Mouse (Mus musculus) liver, embryonic 15.5 days (tissue): ENCODE results near the gene Lrrc61. TPM values are rescaled to one million over a fixed set of nuclear protein-coding genes. Genes with fewer than 3 reads are reported as not detected.

Experiments
- ATAC-seq: fragments of 200-750 bp; cut with Nextera tagmentation; 2 replicates; pipeline ENCODE4 v1.8.0; 2017; ENCODE audit warnings: moderate number of reproducible peaks, mild to moderate bottlenecking, moderate library complexity; ENCODE audit not compliant: insufficient read depth
- H3K27ac ChIP-seq: fragments of 300-500 bp; sonication (generic); replicated peaks from 2 replicates; pipeline ENCODE4 v1.5.1; 2015; ENCODE audit warnings: mild to moderate bottlenecking, inconsistent platforms
- H3K27me3 ChIP-seq: fragments of 300-500 bp; sonication (generic); 2 replicates; pipeline ENCODE4 v1.6.1; 2015; ENCODE audit warnings: mild to moderate bottlenecking, inconsistent platforms
- H3K36me3 ChIP-seq: fragments of 300-500 bp; sonication (generic); replicated peaks from 2 replicates; pipeline ENCODE4 v1.6.1; 2015; ENCODE audit warnings: moderate library complexity, mild to moderate bottlenecking, inconsistent platforms
- H3K4me1 ChIP-seq: fragments of 300-500 bp; sonication (generic); replicated peaks from 2 replicates; pipeline ENCODE4 v1.6.1; 2015; ENCODE audit warnings: inconsistent platforms
- H3K4me2 ChIP-seq: fragments of 300-500 bp; sonication (generic); 2 replicates; pipeline ENCODE4 v1.6.1; 2015; ENCODE audit warnings: moderate library complexity, mild to moderate bottlenecking, inconsistent platforms
- H3K4me3 ChIP-seq: fragments of 300-500 bp; sonication (generic); replicated peaks from 2 replicates; pipeline ENCODE4 v1.5.1; 2015; ENCODE audit warnings: mild to moderate bottlenecking, inconsistent platforms
- H3K9ac ChIP-seq: fragments of 300-500 bp; sonication (generic); 2 replicates; pipeline ENCODE4 v1.6.1; 2015; ENCODE audit warnings: moderate library complexity, mild to moderate bottlenecking, inconsistent platforms
- H3K9me3 ChIP-seq: fragments of 300-500 bp; sonication (generic); replicated peaks from 2 replicates; pipeline ENCODE4 v1.6.1; 2016; ENCODE audit warnings: inconsistent platforms
- WGBS: fragments of 180-500 bp; shearing (Covaris S2); methylation state at CpG from one replicate; pipeline ENCODE4 v1.1.7; 2015; ENCODE audit warnings: mixed read lengths; ENCODE audit not compliant: insufficient replicate concordance; 5-methylcytosine and 5-hydroxymethylcytosine counted together
- polyA plus RNA-seq: library from polyadenylated mRNA; unstranded; fragments of >200 nt; fragmentation: Nextera tagmentation; extraction: Ambion mirVana; gene quantifications from 2 replicates; pipeline ENCODE4 v1.2.1, GENCODE M21; 2015

Gene Lrrc61
- polyA plus RNA-seq, 1 experiment from 2014 or later: 2.0 TPM

GRCm38 (mm10) chr6:48594043-48594738, 39.6 kb downstream of the Lrrc61 start:
- Histone ChIP-seq H3K9ac (peak overlapping the region; percentile 56), H3K27ac (peak overlapping the region; percentile 71), H3K4me3 (peak overlapping the region; percentile 66), H3K4me2 (peak overlapping the region; percentile 76), H3K27me3 (no peaks in the 10 kb centered on the region), H3K36me3 (peaks cover 22% of the 10 kb centered on the region), H3K4me1 (peaks cover 24% of the 10 kb centered on the region), H3K9me3 (no peaks in the 10 kb centered on the region)
- ATAC-seq: peak; percentile 21
- WGBS: under 1% methylated on average over 41 of the region's 41 CpGs

GRCm38 (mm10) chr6:48595278-48595677, 40.7 kb downstream of the Lrrc61 start:
- no peak overlapping the region for H3K27ac ChIP-seq
- WGBS: 27% methylated on average over 1 of the region's 1 CpGs
- H3K9me3 ChIP-seq: no peaks in the 10 kb centered on the region
- no peaks in the 10 kb centered on the region for H3K27me3 ChIP-seq
- peak overlapping the region; percentile 66 for H3K4me3 ChIP-seq
- peaks cover 31% of the 10 kb centered on the region for H3K4me1 ChIP-seq
- ATAC-seq: no peak
- no peak overlapping the region for H3K9ac ChIP-seq
- H3K36me3 ChIP-seq: peaks cover 22% of the 10 kb centered on the region
- H3K4me2 ChIP-seq: peak overlapping the region; percentile 76

GRCm38 (mm10) chr6:48596545-48597232, 42.1 kb downstream of the Lrrc61 start:
- Histone ChIP-seq H3K4me2 (no peak overlapping the region), H3K4me1 (peaks cover 42% of the 10 kb centered on the region), H3K27ac (no peak overlapping the region), H3K4me3 (no peak overlapping the region), H3K36me3 (peaks cover 22% of the 10 kb centered on the region), H3K9ac (no peak overlapping the region), H3K9me3 (no peaks in the 10 kb centered on the region), H3K27me3 (no peaks in the 10 kb centered on the region)
- 86% methylated on average over 45 of the region's 45 CpGs for WGBS
- ATAC-seq: no peak

- no peak overlapping the region for H3K4me2 ChIP-seq
- no peak for ATAC-seq
- peaks cover 22% of the 10 kb centered on the region for H3K36me3 ChIP-seq
- no peaks in the 10 kb centered on the region for H3K9me3 ChIP-seq
- no peak overlapping the region for H3K9ac ChIP-seq
- H3K27me3 ChIP-seq: no peaks in the 10 kb centered on the region
- no peak overlapping the region for H3K4me3 ChIP-seq
- WGBS: 89% methylated on average over 27 of the region's 27 CpGs
- H3K27ac ChIP-seq: no peak overlapping the region
- peaks cover 46% of the 10 kb centered on the region for H3K4me1 ChIP-seq
Observed at GRCm38 (mm10) chr6:48597233-48597625, 42.6 kb downstream of the Lrrc61 start.

- WGBS: 64% methylated on average over 1 of the region's 1 CpGs
- no peak for ATAC-seq
- Histone ChIP-seq H3K4me2 (0 out of 2 replicates have a peak overlapping the region, but pooled peaks have one; percentile 90), H3K4me1 (peaks cover 33% of the 10 kb centered on the region), H3K27ac (no peak overlapping the region), H3K9ac (no peak overlapping the region), H3K4me3 (no peak overlapping the region), H3K36me3 (peaks cover 22% of the 10 kb centered on the region), H3K27me3 (no peaks in the 10 kb centered on the region), H3K9me3 (no peaks in the 10 kb centered on the region)
Observed at GRCm38 (mm10) chr6:48600594-48600993, 46.0 kb downstream of the Lrrc61 start.

- Histone ChIP-seq H3K27ac (peak within 1 kb of the TSS; percentile 80), H3K9ac (peak within 1 kb of the TSS; percentile 65), H3K4me3 (peak within 1 kb of the TSS; percentile 70), H3K9me3 (no peaks in the 10 kb centered on the region), H3K4me2 (peak within 1 kb of the TSS; percentile 90), H3K27me3 (no peaks in the 10 kb centered on the region), H3K36me3 (peaks cover 16% of the 10 kb centered on the region), H3K4me1 (peaks cover 33% of the 10 kb centered on the region)
- 5% methylated on average over 42 of the region's 42 CpGs for WGBS
- ATAC-seq: peak; percentile 98
Observed at GRCm38 (mm10) chr6:48601271-48602079, 46.9 kb downstream of the Lrrc61 start, which contains the start of gene Zfp775. Gene Zfp775, plus strand, starts transcription at chr6:48602063.

- H3K27me3 ChIP-seq: no peaks in the 10 kb centered on the region
- H3K4me2 ChIP-seq: peak overlapping the region; percentile 90
- WGBS: 1% methylated on average over 28 of the region's 28 CpGs
- H3K9me3 ChIP-seq: no peaks in the 10 kb centered on the region
- peak overlapping the region; percentile 70 for H3K4me3 ChIP-seq
- peaks cover 33% of the 10 kb centered on the region for H3K4me1 ChIP-seq
- peak overlapping the region; percentile 80 for H3K27ac ChIP-seq
- ATAC-seq: peak; percentile 66
- peak overlapping the region; percentile 65 for H3K9ac ChIP-seq
- H3K36me3 ChIP-seq: peaks cover 9% of the 10 kb centered on the region
Observed at GRCm38 (mm10) chr6:48602080-48602741, 47.6 kb downstream of the Lrrc61 start.

- H3K4me2 ChIP-seq: no peak overlapping the region
- H3K9me3 ChIP-seq: no peaks in the 10 kb centered on the region
- H3K9ac ChIP-seq: no peak overlapping the region
- peaks cover 3% of the 10 kb centered on the region; the same call in 1 of the 2 replicates for H3K4me1 ChIP-seq
- H3K27me3 ChIP-seq: no peaks in the 10 kb centered on the region
- H3K27ac ChIP-seq: no peak overlapping the region
- no peak for ATAC-seq
- no peak overlapping the region for H3K4me3 ChIP-seq
- WGBS: 60% methylated on average over 2 of the region's 2 CpGs
- no peaks in the 10 kb centered on the region for H3K36me3 ChIP-seq
Observed at GRCm38 (mm10) chr6:48608124-48608523, 53.5 kb downstream of the Lrrc61 start.

GRCm38 (mm10) chr6:48609512-48609911, 54.9 kb downstream of the Lrrc61 start:
- no peaks in the 10 kb centered on the region for H3K9me3 ChIP-seq
- H3K4me3 ChIP-seq: no peak overlapping the region
- H3K36me3 ChIP-seq: no peaks in the 10 kb centered on the region
- peaks cover 3% of the 10 kb centered on the region; the same call in 1 of the 2 replicates for H3K4me1 ChIP-seq
- H3K27ac ChIP-seq: no peak overlapping the region
- WGBS: 31% methylated on average over 6 of the region's 7 CpGs
- peak; percentile 22 for ATAC-seq
- H3K27me3 ChIP-seq: no peaks in the 10 kb centered on the region
- H3K9ac ChIP-seq: no peak overlapping the region
- no peak overlapping the region for H3K4me2 ChIP-seq

- WGBS: 57% methylated on average over 3 of the region's 3 CpGs
- Histone ChIP-seq H3K9ac (no peak overlapping the region), H3K36me3 (no peaks in the 10 kb centered on the region), H3K4me2 (no peak overlapping the region), H3K27ac (no peak overlapping the region), H3K4me3 (no peak overlapping the region), H3K27me3 (no peaks in the 10 kb centered on the region), H3K9me3 (no peaks in the 10 kb centered on the region), H3K4me1 (peaks cover 3% of the 10 kb centered on the region; the same call in 1 of the 2 replicates)
- no peak for ATAC-seq
Observed at GRCm38 (mm10) chr6:48610657-48611056, 56.1 kb downstream of the Lrrc61 start.
